Mouse (Mus musculus): Measurements from ENCODE around the gene Rgs14. TPM values are rescaled to one million over a fixed set of nuclear protein-coding genes. Genes with fewer than 3 reads are reported as not detected.

Rgs14 gene
- polyA plus RNA-seq, 1 experiment = 14.6 TPM

GRCm38 (mm10) chr13:55371740-55372139 is 2.2 kb downstream of the Rgs14 start:
- TF ChIP-seq POLR2A (IDR thresholded peaks at IDR 0.05; ENCODE audit: low read depth, low read length) (no peak), CTCF (IDR thresholded peaks at IDR 0.05; ENCODE audit: extremely low read depth, insufficient read length, insufficient replicate concordance, low read depth, low read length) (no peak)
- no peaks in the 10 kb centered on the region for H3K36me3 ChIP-seq (ENCODE audit: control insufficient read depth, insufficient read depth, low read length)
- no peak overlapping the region for H3K27ac ChIP-seq (ENCODE audit: insufficient read depth, low read depth, low read length)
- H3K4me1 ChIP-seq (ENCODE audit: control insufficient read depth, insufficient read depth, insufficient read length, low read length) = peaks cover 60% of the 10 kb centered on the region
- H3K4me3 ChIP-seq (ENCODE audit: low read depth, low read length) = no peak overlapping the region
- no peaks in the 10 kb centered on the region for H3K27me3 ChIP-seq (ENCODE audit: control insufficient read depth, insufficient read depth, low read length)
- WGBS = 78% methylated on average over 5 of the region's 5 CpGs

GRCm38 (mm10) chr13:55374206-55374924 is 4.8 kb downstream of the Rgs14 start:
- H3K27ac ChIP-seq (ENCODE audit: insufficient read depth, low read depth, low read length) = peak overlapping the region; percentile 75
- H3K4me1 ChIP-seq (ENCODE audit: control insufficient read depth, insufficient read depth, insufficient read length, low read length) = peaks cover 61% of the 10 kb centered on the region
- no peak overlapping the region for H3K4me3 ChIP-seq (ENCODE audit: low read depth, low read length)
- no peaks in the 10 kb centered on the region for H3K36me3 ChIP-seq (ENCODE audit: control insufficient read depth, insufficient read depth, low read length)
- no peaks in the 10 kb centered on the region for H3K27me3 ChIP-seq (ENCODE audit: control insufficient read depth, insufficient read depth, low read length)
- no peak for TF ChIP-seq POLR2A (IDR thresholded peaks at IDR 0.05; ENCODE audit: low read depth, low read length)
- TF ChIP-seq CTCF (IDR thresholded peaks at IDR 0.05; ENCODE audit: extremely low read depth, insufficient read length, insufficient replicate concordance, low read depth, low read length) = no peak
- WGBS = 31% methylated on average over 6 of the region's 6 CpGs

GRCm38 (mm10) chr13:55375877-55376276 is 6.3 kb downstream of the Rgs14 start:
- peaks cover 1% of the 10 kb centered on the region; the same call in 1 of the 2 replicates for H3K36me3 ChIP-seq (ENCODE audit: control insufficient read depth, insufficient read depth, low read length)
- no peak for TF ChIP-seq POLR2A (IDR thresholded peaks at IDR 0.05; ENCODE audit: low read depth, low read length)
- no peak for TF ChIP-seq CTCF (IDR thresholded peaks at IDR 0.05; ENCODE audit: extremely low read depth, insufficient read length, insufficient replicate concordance, low read depth, low read length)
- H3K27ac ChIP-seq (ENCODE audit: insufficient read depth, low read depth, low read length) = no peak overlapping the region
- H3K27me3 ChIP-seq (ENCODE audit: control insufficient read depth, insufficient read depth, low read length) = no peaks in the 10 kb centered on the region
- H3K4me1 ChIP-seq (ENCODE audit: control insufficient read depth, insufficient read depth, insufficient read length, low read length) = peaks cover 47% of the 10 kb centered on the region
- 39% methylated on average over 2 of the region's 2 CpGs for WGBS
- no peak overlapping the region for H3K4me3 ChIP-seq (ENCODE audit: low read depth, low read length)

- H3K4me1 ChIP-seq (ENCODE audit: control insufficient read depth, insufficient read depth, insufficient read length, low read length) = peaks cover 22% of the 10 kb centered on the region
- no peaks in the 10 kb centered on the region for H3K27me3 ChIP-seq (ENCODE audit: control insufficient read depth, insufficient read depth, low read length)
- no peak overlapping the region for H3K27ac ChIP-seq (ENCODE audit: insufficient read depth, low read depth, low read length)
- peaks cover 1% of the 10 kb centered on the region; the same call in 1 of the 2 replicates for H3K36me3 ChIP-seq (ENCODE audit: control insufficient read depth, insufficient read depth, low read length)
- TF ChIP-seq CTCF (IDR thresholded peaks at IDR 0.05; ENCODE audit: extremely low read depth, insufficient read length, insufficient replicate concordance, low read depth, low read length) = no peak
- no peak for TF ChIP-seq POLR2A (IDR thresholded peaks at IDR 0.05; ENCODE audit: low read depth, low read length)
- peak overlapping the region; percentile 27 for H3K4me3 ChIP-seq (ENCODE audit: low read depth, low read length)
- 20% methylated on average over 32 of the region's 32 CpGs for WGBS
Measured at GRCm38 (mm10) chr13:55378907-55379580, 9.5 kb downstream of the Rgs14 start.

GRCm38 (mm10) chr13:55381790-55382189 is 12.3 kb downstream of the Rgs14 start:
- Histone ChIP-seq H3K27me3 (ENCODE audit: control insufficient read depth, insufficient read depth, low read length) (no peaks in the 10 kb centered on the region), H3K4me3 (ENCODE audit: low read depth, low read length) (no peak overlapping the region), H3K36me3 (ENCODE audit: control insufficient read depth, insufficient read depth, low read length) (peaks cover 1% of the 10 kb centered on the region; the same call in 1 of the 2 replicates), H3K27ac (ENCODE audit: insufficient read depth, low read depth, low read length) (no peak overlapping the region), H3K4me1 (ENCODE audit: control insufficient read depth, insufficient read depth, insufficient read length, low read length) (peaks cover 8% of the 10 kb centered on the region)
- TF ChIP-seq CTCF (IDR thresholded peaks at IDR 0.05; ENCODE audit: extremely low read depth, insufficient read length, insufficient replicate concordance, low read depth, low read length) (no peak), POLR2A (IDR thresholded peaks at IDR 0.05; ENCODE audit: low read depth, low read length) (no peak)
- WGBS = 91% methylated on average over 4 of the region's 4 CpGs

GRCm38 (mm10) chr13:55390644-55391043 is 21.1 kb downstream of the Rgs14 start:
- Histone ChIP-seq H3K36me3 (ENCODE audit: control insufficient read depth, insufficient read depth, low read length) (no peaks in the 10 kb centered on the region), H3K4me3 (ENCODE audit: low read depth, low read length) (no peak overlapping the region), H3K27ac (ENCODE audit: insufficient read depth, low read depth, low read length) (peak overlapping the region; percentile 96), H3K27me3 (ENCODE audit: control insufficient read depth, insufficient read depth, low read length) (no peaks in the 10 kb centered on the region), H3K4me1 (ENCODE audit: control insufficient read depth, insufficient read depth, insufficient read length, low read length) (peaks cover 17% of the 10 kb centered on the region)
- 45% methylated on average over 3 of the region's 3 CpGs for WGBS
- TF ChIP-seq CTCF (IDR thresholded peaks at IDR 0.05; ENCODE audit: extremely low read depth, insufficient read length, insufficient replicate concordance, low read depth, low read length) (no peak), POLR2A (IDR thresholded peaks at IDR 0.05; ENCODE audit: low read depth, low read length) (no peak)

- no peak overlapping the region for H3K4me3 ChIP-seq (ENCODE audit: low read depth, low read length)
- no peaks in the 10 kb centered on the region for H3K27me3 ChIP-seq (ENCODE audit: control insufficient read depth, insufficient read depth, low read length)
- H3K36me3 ChIP-seq (ENCODE audit: control insufficient read depth, insufficient read depth, low read length) = no peaks in the 10 kb centered on the region
- peak overlapping the region; percentile 96 for H3K27ac ChIP-seq (ENCODE audit: insufficient read depth, low read depth, low read length)
- TF ChIP-seq CTCF (IDR thresholded peaks at IDR 0.05; ENCODE audit: extremely low read depth, insufficient read length, insufficient replicate concordance, low read depth, low read length) (no peak), POLR2A (IDR thresholded peaks at IDR 0.05; ENCODE audit: low read depth, low read length) (no peak)
- peaks cover 17% of the 10 kb centered on the region for H3K4me1 ChIP-seq (ENCODE audit: control insufficient read depth, insufficient read depth, insufficient read length, low read length)
- WGBS = 25% methylated on average over 1 of the region's 1 CpGs
Measured at GRCm38 (mm10) chr13:55391626-55392029, 22.1 kb downstream of the Rgs14 start.
